Comparison of ENCODE assay signal across 26 mouse cellular contexts in the genomic region with DNA sequence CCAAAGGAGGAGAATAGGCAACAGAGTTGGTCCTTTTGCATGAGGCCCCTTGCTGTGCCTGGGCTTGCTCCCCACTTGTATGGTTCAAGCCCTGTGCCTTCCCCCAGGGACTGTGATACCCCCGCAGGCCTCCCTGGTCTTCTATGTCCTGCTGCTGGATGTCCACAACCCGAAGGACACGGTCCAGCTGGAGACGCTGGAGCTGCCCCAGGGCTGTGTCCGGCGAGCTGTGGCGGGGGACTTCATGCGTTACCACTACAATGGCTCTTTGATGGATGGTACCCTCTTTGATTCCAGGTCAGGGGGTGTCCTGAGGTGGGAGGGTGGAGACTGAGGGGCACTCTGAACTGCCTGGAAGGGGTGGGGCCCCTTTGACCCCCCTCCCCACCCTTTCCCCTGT. TPM values are rescaled to one million over a fixed set of nuclear protein-coding genes. Genes with fewer than 3 reads are reported as not detected.
DNase-seq lines count a peak whose midpoint lies in the region; ATAC-seq and TF ChIP-seq lines count a peak whose summit lies in the region.
"Had no signal": no experiment of that assay in that cellular context is flagged by ENCODE, and none has a peak within 500 bp of the region (broad histone marks: within the 10 kb centered on the region; RNA-seq: fewer than 3 reads in every experiment).

No protein-coding gene starts in this region.

- DNase-seq in heart, adult 11 months = peak; percentile 91
- no peak for DNase-seq in kidney, postnatal 25 days
- DNase-seq in kidney, postnatal 10 days = peak; percentile 52
- DNase-seq in kidney, adult 8-10 months = no peak
- no peak for DNase-seq in adrenal gland, postnatal 4 days (ENCODE audit: low spot score in 2 of 2)
- DNase-seq: adrenal gland, adult 2 months; adrenal gland, postnatal 14 days; cerebellum, adult 11-12 months; cerebellum, adult 8-10 months; cerebellum, postnatal 10 days; cerebellum, postnatal 36 days; embryo, embryonic 11 days; gastrocnemius, postnatal 25 days; heart, adult 2 months had no signal

- ATAC-seq in heart, embryonic 11.5 days (replicated peaks; ENCODE audit: insufficient number of reproducible peaks, low FRiP score, low TSS enrichment) = no peak
- peak; percentile 66 for ATAC-seq in kidney, embryonic 15.5 days (replicated peaks; ENCODE audit: low FRiP score)
- ATAC-seq: forebrain, embryonic 15.5 days; hindbrain, postnatal 0 days had no signal

- H3K36me3 ChIP-seq in heart, embryonic 11.5 days (ENCODE audit: control insufficient read depth, insufficient read depth, low read length) = peaks cover 23% of the 10 kb centered on the region
- peaks cover 60% of the 10 kb centered on the region for H3K36me3 ChIP-seq in kidney, embryonic 15.5 days
- peaks cover 23% of the 10 kb centered on the region for H3K36me3 ChIP-seq in E14TG2a.4 (ENCODE audit: insufficient read depth, low read length)
- H3K36me3 ChIP-seq: forebrain, embryonic 15.5 days; hindbrain, embryonic 13.5 days had no signal

- no peaks in the 10 kb centered on the region for H3K9me3 ChIP-seq in heart, embryonic 11.5 days (replicated peaks; ENCODE audit: control insufficient read depth, low read length)
- no peaks in the 10 kb centered on the region for H3K9me3 ChIP-seq in kidney, embryonic 15.5 days (replicated peaks)
- H3K9me3 ChIP-seq in E14TG2a.4 (ENCODE audit: low read length) = no peaks in the 10 kb centered on the region
- H3K9me3 ChIP-seq: embryonic facial prominence, embryonic 10.5 days; embryonic facial prominence, embryonic 13.5 days; forebrain, embryonic 12.5 days; forebrain, embryonic 15.5 days; heart, embryonic 10.5 days; hindbrain, embryonic 13.5 days had no signal

- peaks cover 18% of the 10 kb centered on the region for H3K4me1 ChIP-seq in heart, embryonic 11.5 days (ENCODE audit: control insufficient read depth, insufficient read depth, low read length)
- H3K4me1 ChIP-seq in kidney, embryonic 15.5 days = peaks cover 35% of the 10 kb centered on the region
- peaks cover 64% of the 10 kb centered on the region for H3K4me1 ChIP-seq in E14TG2a.4 (replicated peaks; ENCODE audit: low read depth, low read length)
- H3K4me1 ChIP-seq: forebrain, embryonic 12.5 days had no signal

- H3K9ac ChIP-seq in heart, embryonic 11.5 days (ENCODE audit: low read depth, low read length) = no peak overlapping the region
- no peak overlapping the region for H3K9ac ChIP-seq in kidney, embryonic 15.5 days
- H3K9ac ChIP-seq: embryonic facial prominence, embryonic 13.5 days; forebrain, embryonic 12.5 days; forebrain, embryonic 15.5 days; hindbrain, embryonic 13.5 days had no signal

- H3K27me3 ChIP-seq in heart, embryonic 11.5 days (ENCODE audit: control insufficient read depth, insufficient read depth, low read length) = no peaks in the 10 kb centered on the region
- no peaks in the 10 kb centered on the region for H3K27me3 ChIP-seq in kidney, embryonic 15.5 days
- peaks cover 41% of the 10 kb centered on the region for H3K27me3 ChIP-seq in E14TG2a.4 (ENCODE audit: insufficient read depth, low read length)
- H3K27me3 ChIP-seq: embryonic facial prominence, embryonic 13.5 days had no signal

- no peak overlapping the region for H3K4me2 ChIP-seq in heart, embryonic 11.5 days
- H3K4me2 ChIP-seq in kidney, embryonic 15.5 days = 0 out of 2 replicates have a peak overlapping the region, but pooled peaks have one; percentile 16
- H3K4me2 ChIP-seq: embryonic facial prominence, embryonic 13.5 days; forebrain, embryonic 12.5 days; forebrain, embryonic 15.5 days; hindbrain, embryonic 13.5 days had no signal

- H3K27ac ChIP-seq in heart, embryonic 11.5 days (ENCODE audit: low read depth, low read length) = no peak overlapping the region
- peak overlapping the region; percentile 75 for H3K27ac ChIP-seq in kidney, embryonic 15.5 days
- H3K27ac ChIP-seq: embryonic facial prominence, embryonic 10.5 days; embryonic facial prominence, embryonic 13.5 days; forebrain, embryonic 12.5 days; forebrain, embryonic 15.5 days; heart, adult 2 months; heart, embryonic 10.5 days; hindbrain, embryonic 13.5 days; hindbrain, postnatal 0 days had no signal

- 82% methylated on average over 8 of the region's 8 CpGs for WGBS in heart, embryonic 11.5 days (ENCODE audit: insufficient replicate concordance)
- 28% methylated on average over 8 of the region's 8 CpGs for WGBS in kidney, embryonic 15.5 days

- H3K4me3 ChIP-seq in heart, embryonic 11.5 days (ENCODE audit: low read depth, low read length) = no peak overlapping the region
- H3K4me3 ChIP-seq in kidney, embryonic 15.5 days (replicated peaks) = no peak overlapping the region
- H3K4me3 ChIP-seq in E14TG2a.4 (replicated peaks; ENCODE audit: low read length) = peak overlapping the region; percentile 68
- H3K4me3 ChIP-seq: embryonic facial prominence, embryonic 10.5 days; embryonic facial prominence, embryonic 13.5 days; erythroblast, embryonic 14.5 days; forebrain, embryonic 12.5 days; forebrain, embryonic 15.5 days; heart, adult 2 months; heart, embryonic 10.5 days; hindbrain, embryonic 13.5 days had no signal

- no peak for TF ChIP-seq CTCF in E14TG2a.4 (conservative IDR thresholded peaks at IDR 0.05; ENCODE audit: low read length)

RNA-seq across cellular contexts. Expression of a gene that starts 6.0 kb away (rescaled TPM):
- polyA plus RNA-seq in heart, embryonic 11.5 days (2014; fragmentation: Nextera tagmentation; extraction: Ambion mirVana) = 89.3 and 107 TPM in 2 replicates
- polyA plus RNA-seq in kidney, embryonic 15.5 days (2015; fragmentation: Nextera tagmentation; extraction: Ambion mirVana) = 130 and 139 TPM in 2 replicates
- 10 to 100 TPM; 65.3 to 68.6 TPM for total RNA-seq in adrenal gland, postnatal 4 days (2021)

RNA-seq across cellular contexts. Expression of a gene that starts 6.9 kb away (rescaled TPM):
- polyA plus RNA-seq in heart, embryonic 11.5 days (2014; fragmentation: Nextera tagmentation; extraction: Ambion mirVana) = 67.2 and 70.6 TPM in 2 replicates
- polyA plus RNA-seq in kidney, embryonic 15.5 days (2015; fragmentation: Nextera tagmentation; extraction: Ambion mirVana) = 59.0 and 67.2 TPM in 2 replicates
- total RNA-seq in adrenal gland, postnatal 4 days (2021) = 10 to 100 TPM; 40.1 to 43.5 TPM
- total RNA-seq: MEL had no signal
- polyA plus RNA-seq: erythroblast, embryonic 14.5 days had no signal

RNA-seq across cellular contexts. Expression of a gene that starts 20.1 kb away (rescaled TPM):
- polyA plus RNA-seq in heart, embryonic 11.5 days (2014; fragmentation: Nextera tagmentation; extraction: Ambion mirVana) = 98.8 and 111 TPM in 2 replicates
- 119 and 121 TPM in 2 replicates for polyA plus RNA-seq in kidney, embryonic 15.5 days (2015; fragmentation: Nextera tagmentation; extraction: Ambion mirVana)
- 10 to 100 TPM; 82.4 to 84.5 TPM for total RNA-seq in adrenal gland, postnatal 4 days (2021)

RNA-seq across cellular contexts. Expression of a gene that starts 20.2 kb away (rescaled TPM):
- polyA plus RNA-seq in heart, embryonic 11.5 days (2014; fragmentation: Nextera tagmentation; extraction: Ambion mirVana) = 0.28 and 0.83 TPM in 2 replicates
- 0.44 and 0.54 TPM in 2 replicates for polyA plus RNA-seq in kidney, embryonic 15.5 days (2015; fragmentation: Nextera tagmentation; extraction: Ambion mirVana)
- 1 to 10 TPM; 1.5 to 2.1 TPM for total RNA-seq in adrenal gland, postnatal 4 days (2021)
- polyA plus RNA-seq: erythroblast, embryonic 14.5 days had no signal

RNA-seq across cellular contexts. Expression of a gene that starts 24.0 kb away (rescaled TPM):
- polyA plus RNA-seq in heart, embryonic 11.5 days (2014; fragmentation: Nextera tagmentation; extraction: Ambion mirVana) = 72.2 and 80.6 TPM in 2 replicates
- 107 and 121 TPM in 2 replicates for polyA plus RNA-seq in kidney, embryonic 15.5 days (2015; fragmentation: Nextera tagmentation; extraction: Ambion mirVana)
- total RNA-seq in adrenal gland, postnatal 4 days (2021) = 100 to 1,000 TPM in 1 of 2 experiments, 10 to 100 TPM in 1; 99.0 to 109 TPM

Comparison
In these comparisons a context has a peak if more than half of its experiments do, and no peak if none do; other contexts are left out.
1. DNase-seq: peak in heart, adult 11 months (single experiment) and kidney, postnatal 10 days (single experiment); none in kidney, postnatal 25 days (0 of 2), kidney, adult 8-10 months (0 of 2) and adrenal gland, postnatal 4 days (0 of 2).